Mouse (Mus musculus): ENCODE data around the gene Mypop.

The Mypop gene

GRCm38 (mm10) chr7:18990601-18991295 is at the start of gene Mypop:
Mypop (plus strand) TSS chr7:18991245.
- in situ Hi-C loops (cut with MboI, MseI), result no loop called here

DNA sequence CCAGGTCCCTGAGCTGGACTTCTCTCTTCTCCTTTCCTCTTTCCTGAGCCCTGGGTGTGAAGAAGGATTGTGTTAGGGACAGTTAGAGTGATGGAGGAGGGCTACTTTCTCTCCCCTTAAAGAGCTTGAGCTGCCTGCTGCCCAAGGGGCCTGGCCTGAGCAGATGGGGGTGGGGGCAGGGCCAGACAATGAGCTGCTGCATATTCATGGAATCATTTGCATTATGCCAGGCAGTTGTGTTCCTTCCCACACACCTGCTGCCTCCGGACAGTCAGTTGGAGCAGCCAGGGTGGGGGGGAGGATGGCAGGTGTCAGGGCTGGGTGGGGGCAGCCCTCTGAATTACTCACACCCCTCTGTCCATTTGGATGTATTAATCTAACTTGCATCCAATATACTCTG is 48.7 kb upstream of the Mypop start:
- in situ Hi-C loops (cut with MboI, MseI), result no loop called here

GRCm38 (mm10) chr7:18942815-18943214 is 48.2 kb upstream of the Mypop start:
- in situ Hi-C loops (cut with MboI, MseI), result no loop called here

DNA sequence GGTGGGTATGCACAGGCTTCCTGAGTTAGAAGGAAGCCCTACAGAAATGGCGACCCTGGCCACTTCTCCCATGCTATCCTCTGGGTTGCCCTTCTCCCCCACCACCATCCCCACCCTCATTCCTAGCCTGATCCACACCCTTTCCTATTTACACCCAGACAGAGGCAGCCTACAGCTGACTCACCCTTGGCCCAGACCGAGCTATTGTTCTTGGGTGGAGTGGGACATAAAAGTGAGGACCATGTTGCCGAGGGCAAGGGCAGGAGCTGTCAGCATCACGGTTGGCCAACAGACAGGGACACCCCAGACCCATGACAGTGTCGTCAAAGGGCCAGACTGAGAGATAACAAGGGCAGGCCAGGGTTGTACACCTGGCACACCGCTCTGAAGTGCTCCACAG is 42.9 kb upstream of the Mypop start:
- in situ Hi-C loops (cut with MboI, MseI), result no loop called here

- in situ Hi-C loops (cut with MboI, MseI), result loop anchor here (5.0 kb wide), 1 partner anchor 33 kb away; no protein-coding TSS in a partner anchor
Measured at GRCm38 (mm10) chr7:18949781-18950522, 41.1 kb upstream of the Mypop start.

GRCm38 (mm10) chr7:18950523-18951315 is 40.3 kb upstream of the Mypop start:
- in situ Hi-C loops (cut with MboI, MseI), result loop anchor here (5.0 kb wide), 1 partner anchor 33 kb away; no protein-coding TSS in a partner anchor

DNA sequence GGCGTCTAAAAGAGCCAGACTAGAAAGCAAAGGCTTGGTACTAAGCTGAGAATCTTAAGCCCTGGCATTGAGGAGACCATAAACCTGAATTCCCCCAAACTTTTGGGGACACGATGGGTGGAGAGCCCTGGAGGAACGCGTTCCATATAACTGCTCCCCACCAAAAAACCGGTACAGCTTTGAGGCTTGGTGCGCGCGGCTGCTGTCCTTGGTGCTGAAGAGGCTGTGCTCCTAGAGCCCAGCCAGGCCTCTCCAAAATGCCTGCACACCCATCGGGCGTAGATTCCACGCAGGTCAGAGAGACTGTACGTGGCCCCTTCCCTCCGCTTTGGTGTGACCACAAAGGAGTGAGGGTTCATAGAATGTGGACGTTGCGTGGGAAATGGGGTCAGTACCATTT is 39.6 kb upstream of the Mypop start:
- in situ Hi-C loops (cut with MboI, MseI), result loop anchor here (5.0 kb wide), 1 partner anchor 34 kb away; no protein-coding TSS in a partner anchor

DNA sequence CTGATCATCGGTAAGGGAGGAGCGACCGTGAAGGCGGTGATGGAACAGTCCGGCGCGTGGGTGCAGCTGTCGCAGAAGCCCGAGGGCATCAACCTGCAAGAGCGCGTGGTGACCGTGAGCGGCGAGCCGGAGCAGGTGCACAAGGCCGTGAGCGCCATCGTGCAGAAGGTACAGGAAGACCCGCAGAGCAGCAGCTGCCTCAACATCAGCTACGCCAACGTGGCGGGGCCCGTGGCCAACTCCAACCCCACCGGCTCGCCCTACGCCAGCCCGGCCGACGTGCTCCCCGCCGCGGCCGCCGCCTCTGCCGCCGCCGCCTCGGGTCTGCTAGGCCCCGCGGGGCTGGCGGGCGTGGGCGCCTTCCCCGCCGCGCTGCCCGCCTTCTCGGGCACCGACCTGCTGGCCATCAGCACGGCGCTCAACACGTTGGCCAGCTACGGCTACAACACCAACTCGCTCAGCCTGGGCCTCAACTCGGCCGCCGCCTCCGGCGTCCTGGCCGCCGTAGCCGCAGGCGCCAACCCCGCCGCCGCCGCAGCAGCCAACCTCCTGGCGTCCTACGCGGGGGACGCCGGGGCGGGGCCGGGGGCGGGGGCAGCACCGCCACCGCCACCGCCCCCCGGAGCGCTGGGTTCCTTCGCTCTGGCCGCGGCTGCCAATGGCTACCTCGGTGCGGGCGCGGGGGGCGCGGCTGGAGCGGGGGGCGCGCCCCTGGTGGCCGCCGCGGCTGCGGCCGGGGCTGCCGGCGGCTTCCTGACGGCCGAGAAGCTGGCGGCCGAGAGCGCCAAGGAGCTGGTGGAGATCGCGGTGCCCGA is 33.3 kb upstream of the Mypop start:
- in situ Hi-C loops (cut with MboI, MseI), result no loop called here

- in situ Hi-C loops (cut with MboI, MseI), result no loop called here
Measured at GRCm38 (mm10) chr7:18958384-18958766, 32.7 kb upstream of the Mypop start.

GRCm38 (mm10) chr7:18959446-18959845 is 31.6 kb upstream of the Mypop start:
- in situ Hi-C loops (cut with MboI, MseI), result no loop called here

GRCm38 (mm10) chr7:18962171-18962792 is 28.8 kb upstream of the Mypop start:
- in situ Hi-C loops (cut with MboI, MseI), result no loop called here

DNA sequence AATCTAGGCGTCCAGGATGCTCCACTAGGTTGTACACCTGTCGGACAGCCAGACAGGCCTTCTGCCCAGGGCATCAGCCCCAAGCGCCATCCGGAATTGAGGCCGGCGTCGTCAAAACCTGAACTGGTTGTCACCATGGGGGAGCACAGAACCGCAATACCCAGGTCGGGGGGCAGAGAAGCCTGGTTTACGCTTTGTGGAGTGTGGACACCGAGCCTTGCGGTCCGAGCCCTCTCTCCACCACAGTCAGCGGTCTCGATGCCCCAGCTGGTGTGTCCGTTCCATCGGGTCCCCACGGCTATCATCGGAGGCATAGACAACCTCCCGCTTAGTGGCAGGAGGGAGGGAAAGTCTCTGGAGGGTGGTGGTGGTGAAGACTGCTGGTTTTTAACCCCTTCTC is 28.2 kb upstream of the Mypop start:
- in situ Hi-C loops (cut with MboI, MseI), result no loop called here

GRCm38 (mm10) chr7:18963294-18963843 is 27.7 kb upstream of the Mypop start:
- in situ Hi-C loops (cut with MboI, MseI), result no loop called here

GRCm38 (mm10) chr7:18965312-18965711 is 25.7 kb upstream of the Mypop start:
- in situ Hi-C loops (cut with MboI, MseI), result no loop called here

DNA sequence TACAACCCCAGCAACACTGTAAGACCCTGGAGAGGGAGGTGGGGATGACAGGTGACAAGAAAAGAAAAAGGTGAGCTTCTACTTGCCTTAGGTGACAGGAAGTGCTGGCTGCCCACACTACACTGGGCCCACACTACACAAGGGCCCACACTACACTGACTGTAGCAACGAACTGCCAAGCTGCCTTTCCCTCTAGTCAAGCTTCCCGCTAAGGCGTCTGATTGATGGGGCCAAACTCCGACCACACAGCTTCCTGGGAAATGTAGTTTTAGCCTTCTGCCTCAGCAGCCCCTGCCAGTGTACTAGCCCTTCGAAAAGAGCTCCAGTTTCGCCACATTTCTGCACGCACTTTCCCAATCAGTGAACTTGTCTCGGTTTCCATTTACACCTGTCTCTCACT is 23.4 kb upstream of the Mypop start:
- in situ Hi-C loops (cut with MboI, MseI), result no loop called here

DNA sequence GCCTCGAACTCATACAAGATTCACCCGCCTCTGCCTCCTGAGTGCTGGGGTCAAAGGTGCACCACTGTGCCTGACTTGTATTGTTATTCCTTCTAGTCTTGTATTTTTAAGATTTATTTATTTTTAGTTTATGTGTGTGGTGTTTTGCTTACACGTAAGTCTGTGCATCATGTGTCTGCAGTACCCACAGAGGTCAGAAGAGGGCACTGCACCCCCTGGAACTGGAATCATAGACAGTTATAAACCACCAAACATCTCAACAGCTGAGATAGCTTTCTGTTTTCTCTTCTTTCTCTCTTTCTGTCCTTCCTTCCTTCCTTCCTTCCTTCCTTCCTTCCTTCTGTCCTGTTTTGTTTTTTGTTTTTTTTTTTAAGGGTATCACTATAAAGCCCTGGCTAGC is 20.1 kb upstream of the Mypop start:
- in situ Hi-C loops (cut with MboI, MseI), result no loop called here

GRCm38 (mm10) chr7:18978381-18978780 is 12.7 kb upstream of the Mypop start:
- in situ Hi-C loops (cut with MboI, MseI), result no loop called here

- in situ Hi-C loops (cut with MboI, MseI), result no loop called here
Measured at GRCm38 (mm10) chr7:18986503-18986902, 4.5 kb upstream of the Mypop start.

DNA sequence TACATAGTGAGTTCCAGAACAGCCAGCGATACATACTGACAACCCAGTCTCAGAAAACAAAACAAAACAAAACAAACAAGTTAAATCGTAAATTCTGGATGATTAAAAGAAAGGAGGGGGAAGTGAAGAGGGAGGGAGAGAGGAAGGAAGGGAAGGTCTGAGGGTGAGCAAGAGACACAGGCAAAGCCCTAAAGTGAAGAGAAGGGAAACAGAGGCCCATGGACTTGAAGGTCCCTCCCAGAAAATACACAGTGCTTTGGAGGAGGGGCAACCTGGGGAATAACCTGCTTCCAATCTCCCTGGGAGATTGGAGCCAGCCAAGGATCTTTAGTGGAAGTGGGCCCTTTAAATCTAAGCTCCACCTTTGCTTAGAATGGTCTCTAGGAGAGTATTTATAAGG is 3.9 kb upstream of the Mypop start, which contains the start of gene Nanos2:
Gene Nanos2 (plus strand): TSS at position 301 of the 400 bp plus-strand sequence.
- in situ Hi-C loops (cut with MboI, MseI), result no loop called here

GRCm38 (mm10) chr7:18987747-18988146 is 3.3 kb upstream of the Mypop start:
- in situ Hi-C loops (cut with MboI, MseI), result no loop called here

DNA sequence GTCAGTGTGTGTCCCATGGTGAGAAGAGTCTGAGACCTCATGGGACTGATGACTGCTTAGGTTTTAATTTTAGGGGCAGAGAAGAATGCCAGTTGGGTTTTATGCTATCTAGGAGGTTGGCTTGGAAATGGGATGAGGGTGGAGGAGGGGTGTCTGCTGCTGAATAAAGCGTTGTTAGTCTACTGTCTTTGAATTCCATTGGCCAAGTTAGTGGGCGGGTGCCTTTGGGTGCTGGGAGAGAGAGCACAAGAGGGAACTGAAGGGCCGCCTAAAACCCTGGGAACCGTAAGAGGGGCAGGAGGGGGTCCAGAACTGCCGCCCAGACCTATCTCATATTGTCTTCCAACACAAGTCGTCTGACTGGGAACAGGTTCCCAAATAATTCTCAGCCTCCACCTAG is 2.3 kb upstream of the Mypop start:
- in situ Hi-C loops (cut with MboI, MseI), result no loop called here
